Mouse (Mus musculus): ENCODE measurements around the gene Bdkrb2.

The Bdkrb2 gene

GRCm38 (mm10) chr12:105546538-105546937 is 16.5 kb upstream of the Bdkrb2 start:
- in situ Hi-C loops (cut with MboI, MseI) = no loop called here

GRCm38 (mm10) chr12:105547151-105547550 is 15.9 kb upstream of the Bdkrb2 start:
- in situ Hi-C loops (cut with MboI, MseI) = no loop called here

- in situ Hi-C loops (cut with MboI, MseI) = no loop called here
Measured at GRCm38 (mm10) chr12:105548001-105548400, 15.0 kb upstream of the Bdkrb2 start.

GRCm38 (mm10) chr12:105548881-105549280 is 14.1 kb upstream of the Bdkrb2 start:
- in situ Hi-C loops (cut with MboI, MseI) = no loop called here

- in situ Hi-C loops (cut with MboI, MseI) = no loop called here
Measured at GRCm38 (mm10) chr12:105549835-105550802, 12.9 kb upstream of the Bdkrb2 start.

GRCm38 (mm10) chr12:105551551-105551989 is 11.5 kb upstream of the Bdkrb2 start:
- in situ Hi-C loops (cut with MboI, MseI) = no loop called here

GRCm38 (mm10) chr12:105554151-105554772 is 8.8 kb upstream of the Bdkrb2 start:
- in situ Hi-C loops (cut with MboI, MseI) = no loop called here

- in situ Hi-C loops (cut with MboI, MseI) = no loop called here
Measured at GRCm38 (mm10) chr12:105555172-105555571, 7.9 kb upstream of the Bdkrb2 start.

- in situ Hi-C loops (cut with MboI, MseI) = no loop called here
Measured at GRCm38 (mm10) chr12:105557250-105557925, 5.6 kb upstream of the Bdkrb2 start.

- in situ Hi-C loops (cut with MboI, MseI) = no loop called here
Measured at GRCm38 (mm10) chr12:105561007-105561534, 2.0 kb upstream of the Bdkrb2 start.

- in situ Hi-C loops (cut with MboI, MseI) = no loop called here
Measured at GRCm38 (mm10) chr12:105562056-105562820, 788 bp upstream of the Bdkrb2 start.

GRCm38 (mm10) chr12:105563726-105564275 is 775 bp downstream of the Bdkrb2 start:
- in situ Hi-C loops (cut with MboI, MseI) = no loop called here

- in situ Hi-C loops (cut with MboI, MseI) = no loop called here
Measured at GRCm38 (mm10) chr12:105565221-105565620, 2.2 kb downstream of the Bdkrb2 start.

- in situ Hi-C loops (cut with MboI, MseI) = no loop called here
Measured at GRCm38 (mm10) chr12:105571867-105572266, 8.8 kb downstream of the Bdkrb2 start.

GRCm38 (mm10) chr12:105572622-105573021 is 9.6 kb downstream of the Bdkrb2 start:
- in situ Hi-C loops (cut with MboI, MseI) = no loop called here

- in situ Hi-C loops (cut with MboI, MseI) = no loop called here
Measured at GRCm38 (mm10) chr12:105574356-105574755, 11.3 kb downstream of the Bdkrb2 start.

- in situ Hi-C loops (cut with MboI, MseI) = no loop called here
Measured at GRCm38 (mm10) chr12:105580490-105580889, 17.5 kb downstream of the Bdkrb2 start.

- in situ Hi-C loops (cut with MboI, MseI) = no loop called here
Measured at GRCm38 (mm10) chr12:105582486-105582885, 19.5 kb downstream of the Bdkrb2 start.

- in situ Hi-C loops (cut with MboI, MseI) = no loop called here
Measured at GRCm38 (mm10) chr12:105583484-105583883, 20.5 kb downstream of the Bdkrb2 start.

GRCm38 (mm10) chr12:105584851-105585250 is 21.8 kb downstream of the Bdkrb2 start:
- in situ Hi-C loops (cut with MboI, MseI) = no loop called here

- in situ Hi-C loops (cut with MboI, MseI) = no loop called here
Measured at GRCm38 (mm10) chr12:105587526-105587925, 24.5 kb downstream of the Bdkrb2 start.

Measured in regulatory T cell (primary cell).